Mouse (Mus musculus): ENCODE results near the gene Rexo4.

DNA sequence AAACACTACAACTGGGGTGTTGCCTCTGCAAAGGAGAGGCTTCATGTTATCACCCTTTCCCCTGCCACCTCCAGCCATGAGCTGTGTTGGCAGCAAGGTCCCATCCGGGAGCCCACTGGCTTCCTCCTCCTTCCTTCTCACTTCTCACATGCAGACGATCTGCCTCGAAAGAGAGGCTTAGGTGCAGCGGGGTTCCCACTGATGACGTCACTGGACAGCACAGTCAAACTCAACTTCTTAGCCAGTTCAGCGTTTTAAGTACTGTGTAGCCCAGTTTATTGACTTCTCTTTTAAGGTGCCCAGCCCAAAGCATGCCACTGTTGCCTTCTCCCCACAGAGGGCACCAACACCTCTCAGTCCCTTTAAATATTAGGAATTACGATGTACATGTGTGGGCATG, 43.5 kb upstream of the Rexo4 start:
- TF ChIP-seq POLR2A (IDR thresholded peaks at IDR 0.05; ENCODE audit: control insufficient read depth, extremely low read depth, insufficient read depth, low read length, poor library complexity): no peak
- no peak for TF ChIP-seq CTCF (IDR thresholded peaks at IDR 0.05; ENCODE audit: borderline replicate concordance, control insufficient read depth, extremely low read depth, insufficient read depth, low read length, poor library complexity)

Measured in thymus, adult 2 months (tissue).